Mouse (Mus musculus): ENCODE measurements around the gene Ipo13.

Gene Ipo13

GRCm38 (mm10) chr4:117913421-117913820, 1.4 kb downstream of the Ipo13 start:
- peak; percentile 90 for DNase-seq

GRCm38 (mm10) chr4:117912685-117913273, 2.0 kb downstream of the Ipo13 start:
- DNase-seq: peak; percentile 73

- DNase-seq: peak; percentile 81
These were observed 2.7 kb downstream of the Ipo13 start for GRCm38 (mm10) chr4:117912131-117912561.

- DNase-seq: no peak
These were observed 5.9 kb downstream of the Ipo13 start for GRCm38 (mm10) chr4:117908834-117909453.

- DNase-seq: peak; percentile 63
These were observed 8.6 kb downstream of the Ipo13 start for GRCm38 (mm10) chr4:117906196-117906595.

GRCm38 (mm10) chr4:117904761-117905160, 10.0 kb downstream of the Ipo13 start:
- peak; percentile 68 for DNase-seq

GRCm38 (mm10) chr4:117904094-117904493, 10.7 kb downstream of the Ipo13 start:
- DNase-seq: peak; percentile 50

GRCm38 (mm10) chr4:117898111-117898510, 16.7 kb downstream of the Ipo13 start:
- no peak for DNase-seq

- DNase-seq: peak; percentile 86
These were observed 18.8 kb downstream of the Ipo13 start for GRCm38 (mm10) chr4:117896031-117896430.

- DNase-seq: no peak
These were observed 19.5 kb downstream of the Ipo13 start for GRCm38 (mm10) chr4:117895339-117895738.

- DNase-seq: peak; percentile 69
These were observed 20.2 kb downstream of the Ipo13 start for GRCm38 (mm10) chr4:117894601-117895000.

- no peak for DNase-seq
These were observed 21.4 kb downstream of the Ipo13 start for GRCm38 (mm10) chr4:117893376-117893775.

GRCm38 (mm10) chr4:117891738-117892161, 23.0 kb downstream of the Ipo13 start, which contains the start of gene Dph2:
Gene Dph2 (minus strand): TSS chr4:117892032.
- peak; percentile 89 for DNase-seq

- no peak for DNase-seq
These were observed 24.0 kb downstream of the Ipo13 start for GRCm38 (mm10) chr4:117890750-117891149.

- DNase-seq: peak; percentile 73
These were observed 24.8 kb downstream of the Ipo13 start for GRCm38 (mm10) chr4:117890031-117890430.

GRCm38 (mm10) chr4:117889471-117889870, 25.3 kb downstream of the Ipo13 start:
- DNase-seq: no peak

GRCm38 (mm10) chr4:117887920-117888319, 26.9 kb downstream of the Ipo13 start:
- no peak for DNase-seq

- peak; percentile 95 for DNase-seq
These were observed 27.7 kb downstream of the Ipo13 start, which contains the start of gene Atp6v0b for GRCm38 (mm10) chr4:117887133-117887532. Gene Atp6v0b (minus strand): TSS chr4:117887333.

- DNase-seq: peak; percentile 64
These were observed 28.2 kb downstream of the Ipo13 start for GRCm38 (mm10) chr4:117886644-117887043.

GRCm38 (mm10) chr4:117885994-117886393, 28.8 kb downstream of the Ipo13 start:
- peak; percentile 63 for DNase-seq

- no peak for DNase-seq
These were observed 29.7 kb downstream of the Ipo13 start for GRCm38 (mm10) chr4:117885093-117885492.

GRCm38 (mm10) chr4:117884146-117884545, 30.7 kb downstream of the Ipo13 start:
- no peak for DNase-seq

- peak; percentile 73 for DNase-seq
These were observed 31.8 kb downstream of the Ipo13 start, which contains the start of gene B4galt2 for GRCm38 (mm10) chr4:117882701-117883691. Gene B4galt2 (minus strand): TSS chr4:117883487.
